In genomic region chr6:137512753-137513152, GRCm38 (mm10) we compare ENCODE assay signal across 29 mouse cellular contexts.
DNase-seq lines count a peak whose midpoint lies in the region; ATAC-seq and TF ChIP-seq lines count a peak whose summit lies in the region.
"Had no signal": no experiment of that assay in that cellular context is flagged by ENCODE, and none has a peak within 500 bp of the region (broad histone marks: within the 10 kb centered on the region; RNA-seq: fewer than 3 reads in every experiment).

No protein-coding gene starts in this region.

- 34% methylated on average over 5 of the region's 5 CpGs for WGBS in heart, embryonic 14.5 days
- WGBS in liver, embryonic 11.5 days: 50% methylated on average over 5 of the region's 5 CpGs
- 39% methylated on average over 5 of the region's 5 CpGs for WGBS in liver, postnatal 0 days (ENCODE audit: insufficient replicate concordance)

- intact Hi-C loops in heart, postnatal 10 days (cut with DNase I): no loop called here

- TF ChIP-seq CTCF in liver, postnatal 0 days (IDR thresholded peaks at IDR 0.05; ENCODE audit: low read depth): no peak

- no peak overlapping the region for H3K4me3 ChIP-seq in heart, embryonic 14.5 days (ENCODE audit: control insufficient read depth in 1 of 2, insufficient read depth in 1 of 2, low read depth in 1 of 2, low read length in 2 of 2)
- H3K4me3 ChIP-seq in liver, embryonic 11.5 days (ENCODE audit: low read depth, low read length): no peak overlapping the region
- no peak overlapping the region for H3K4me3 ChIP-seq in liver, postnatal 0 days (ENCODE audit: low read depth, low read length)
- H3K4me3 ChIP-seq: embryonic facial prominence, embryonic 12.5 days; hindbrain, embryonic 15.5 days; limb, embryonic 12.5 days; megakaryocyte, embryonic 14.5 days; myocyte; neural tube, embryonic 13.5 days had no signal

- H3K27me3 ChIP-seq in heart, embryonic 14.5 days (ENCODE audit: control insufficient read depth, insufficient read depth, low read length): no peaks in the 10 kb centered on the region
- H3K27me3 ChIP-seq in liver, embryonic 11.5 days (replicated peaks; ENCODE audit: control insufficient read depth, insufficient read depth, low read length): no peaks in the 10 kb centered on the region
- H3K27me3 ChIP-seq in liver, postnatal 0 days (ENCODE audit: insufficient read depth, low read length): no peaks in the 10 kb centered on the region
- H3K27me3 ChIP-seq: CH12.LX; embryonic facial prominence, embryonic 12.5 days; hindbrain, embryonic 15.5 days; limb, embryonic 12.5 days; neural tube, embryonic 13.5 days had no signal

- H3K9ac ChIP-seq in heart, embryonic 14.5 days (ENCODE audit: low read length): no peak overlapping the region
- no peak overlapping the region for H3K9ac ChIP-seq in liver, embryonic 11.5 days (ENCODE audit: low read depth, low read length)
- no peak overlapping the region for H3K9ac ChIP-seq in liver, postnatal 0 days (replicated peaks)
- H3K9ac ChIP-seq: embryonic facial prominence, embryonic 12.5 days; forebrain, postnatal 0 days; hindbrain, embryonic 15.5 days; limb, embryonic 12.5 days; neural tube, embryonic 13.5 days had no signal

- no peak for DNase-seq in heart, postnatal 10 days
- DNase-seq in liver, embryonic 11.5 days (ENCODE audit: low spot score): no peak
- DNase-seq in liver, postnatal 0 days: no peak
- DNase-seq in yolk sac, embryonic 10.5 days (ENCODE audit: low spot score): no peak
- DNase-seq in retina, postnatal 1 day: no peak
- DNase-seq: adrenal gland, adult 2 months; B cell, adult 2 months; cerebellum, adult 11 months; cerebellum, postnatal 14 days; forebrain, postnatal 0 days; gastrocnemius, postnatal 14 days; heart, postnatal 14 days; kidney, adult 2 months; kidney, postnatal 10 days; lung, adult 2 months; right cerebral cortex, adult 18-20 months; right cerebral cortex, postnatal 4 days; thymus, postnatal 25 days had no signal

- peak; percentile 79 for ATAC-seq in heart, embryonic 14.5 days (ENCODE audit: insufficient number of reproducible peaks, insufficient read depth, low FRiP score, low read depth)
- ATAC-seq in hematopoietic stem cell, adult 5-6 weeks (replicated peaks in 1 of 2; ENCODE audit: insufficient read depth in 1 of 2, low FRiP score in 2 of 2, low TSS enrichment in 1 of 2, low read depth in 1 of 2, poor library complexity in 2 of 2, severe bottlenecking in 2 of 2): peak; percentile 7 to 15; a peak in 2 of 4 replicates
- peak; percentile 73 for ATAC-seq in liver, embryonic 11.5 days (replicated peaks; ENCODE audit: low FRiP score)
- ATAC-seq in liver, postnatal 0 days: no peak
- ATAC-seq: forebrain, postnatal 0 days; midbrain, embryonic 16.5 days had no signal

- H3K4me2 ChIP-seq in heart, embryonic 14.5 days (ENCODE audit: low read length): no peak overlapping the region
- H3K4me2 ChIP-seq in liver, embryonic 11.5 days: peak overlapping the region; percentile 5; the same call in 1 of the 2 replicates
- H3K4me2 ChIP-seq in liver, postnatal 0 days (ENCODE audit: low read depth, low read length): no peak overlapping the region
- H3K4me2 ChIP-seq: embryonic facial prominence, embryonic 12.5 days; hindbrain, embryonic 15.5 days; limb, embryonic 12.5 days; neural tube, embryonic 13.5 days had no signal

- H3K27ac ChIP-seq in heart, embryonic 14.5 days (replicated peaks in 1 of 2; ENCODE audit: control insufficient read depth in 1 of 2, insufficient read depth in 1 of 2, low read depth in 2 of 2, low read length in 2 of 2): peak overlapping the region; percentile 37 to 45; a peak in 1 of 4 replicates
- H3K27ac ChIP-seq in liver, embryonic 11.5 days (ENCODE audit: low read depth, low read length): no peak overlapping the region
- H3K27ac ChIP-seq in liver, postnatal 0 days (ENCODE audit: low read depth): no peak overlapping the region
- H3K27ac ChIP-seq: embryonic facial prominence, embryonic 12.5 days; hindbrain, embryonic 15.5 days; limb, embryonic 12.5 days; neural tube, embryonic 13.5 days had no signal

- TF ChIP-seq EP300 in liver, postnatal 0 days (IDR thresholded peaks at IDR 0.05; ENCODE audit: low read depth): peak; percentile 34; the same call in 1 of the 2 replicates

- no peaks in the 10 kb centered on the region for H3K9me3 ChIP-seq in heart, embryonic 14.5 days (ENCODE audit: control insufficient read depth, low read length)
- no peaks in the 10 kb centered on the region for H3K9me3 ChIP-seq in liver, embryonic 11.5 days (ENCODE audit: control insufficient read depth, low read length)
- H3K9me3 ChIP-seq in liver, postnatal 0 days (ENCODE audit: low read length): no peaks in the 10 kb centered on the region
- H3K9me3 ChIP-seq: embryonic facial prominence, embryonic 12.5 days; hindbrain, embryonic 15.5 days; limb, embryonic 12.5 days; neural tube, embryonic 13.5 days had no signal

- peaks cover 24% of the 10 kb centered on the region for H3K36me3 ChIP-seq in heart, embryonic 14.5 days (ENCODE audit: control insufficient read depth, insufficient read depth, low read length)
- H3K36me3 ChIP-seq in liver, embryonic 11.5 days (ENCODE audit: control insufficient read depth, insufficient read depth, low read length): no peaks in the 10 kb centered on the region
- H3K36me3 ChIP-seq in liver, postnatal 0 days (replicated peaks; ENCODE audit: insufficient read depth, low read length): no peaks in the 10 kb centered on the region
- H3K36me3 ChIP-seq: G1E had no signal

- H3K4me1 ChIP-seq in heart, embryonic 14.5 days (ENCODE audit: control insufficient read depth in 2 of 2, insufficient read depth in 2 of 2, low read length in 2 of 2): peaks cover 0 to 4% of the 10 kb centered on the region in 2 experiments; a peak in 1 of 4 replicates
- peaks cover 10% of the 10 kb centered on the region for H3K4me1 ChIP-seq in liver, embryonic 11.5 days (replicated peaks; ENCODE audit: control insufficient read depth, insufficient read depth, low read length)
- H3K4me1 ChIP-seq in liver, postnatal 0 days (ENCODE audit: insufficient read depth): no peaks in the 10 kb centered on the region
- H3K4me1 ChIP-seq: embryonic facial prominence, embryonic 12.5 days; hindbrain, embryonic 15.5 days; limb, embryonic 12.5 days; megakaryocyte, embryonic 14.5 days; neural tube, embryonic 13.5 days had no signal

Comparison
In these comparisons a context has a peak if more than half of its experiments do, and no peak if none do; other contexts are left out.
1. H3K27ac ChIP-seq: peak in heart, embryonic 14.5 days (2 of 2); none in liver, embryonic 11.5 days (single experiment) and liver, postnatal 0 days (single experiment).